Mouse (Mus musculus): ENCODE data around the gene Btbd1.

DNA sequence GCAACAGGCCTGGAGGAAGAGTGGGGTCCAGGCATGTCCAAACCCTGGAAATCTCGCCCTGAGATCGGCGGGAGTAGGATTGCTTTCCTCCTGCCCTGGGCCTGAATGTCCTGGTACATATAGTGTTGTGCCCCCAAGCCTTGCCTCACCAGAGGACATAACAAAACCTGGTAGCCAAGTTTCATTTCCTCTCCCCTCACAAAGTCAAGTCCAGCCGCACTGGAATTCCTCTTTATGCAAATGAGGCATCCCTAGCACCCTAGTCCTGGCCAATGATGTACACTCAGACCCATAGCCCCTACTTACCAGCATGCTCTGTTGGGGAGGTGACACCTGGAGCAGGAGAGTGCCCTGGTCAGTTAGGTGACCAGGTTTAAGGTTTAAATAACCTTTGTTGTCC lies 27.0 kb upstream of the Btbd1 start:
- TF ChIP-seq MYOG (IDR thresholded peaks at IDR 0.05; ENCODE audit: control insufficient read depth in 1 of 3, insufficient read depth in 1 of 3, insufficient read length in 2 of 3, low read depth in 2 of 3) (no peak), SRF (IDR thresholded peaks at IDR 0.05; ENCODE audit: control insufficient read depth, insufficient read length, low read depth) (no peak), POLR2A (IDR thresholded peaks at IDR 0.05; ENCODE audit: insufficient read length, low read depth) (no peak), E2F4 (IDR thresholded peaks at IDR 0.05; ENCODE audit: insufficient read depth) (no peak), USF1 (IDR thresholded peaks at IDR 0.05; ENCODE audit: low read depth) (no peak), TCF3 (IDR thresholded peaks at IDR 0.05; ENCODE audit: insufficient read length, low read depth) (no peak), MAX (IDR thresholded peaks at IDR 0.05; ENCODE audit: low read depth) (no peak), POLR2AphosphoS2 (IDR thresholded peaks at IDR 0.05; ENCODE audit: insufficient read length, low read depth) (no peak), TCF12 (IDR thresholded peaks at IDR 0.05; ENCODE audit: insufficient read depth, poor library complexity, severe bottlenecking) (no peak)

Data from myocyte (in vitro differentiated cells).